Mouse (Mus musculus) brown adipose tissue, adult 24 weeks (tissue): ENCODE data around the gene Utp4. TPM values are rescaled to one million over a fixed set of nuclear protein-coding genes. Genes with fewer than 3 reads are reported as not detected.

ENCODE experiments used
- polyA plus RNA-seq: library from polyadenylated mRNA; stranded (reverse); fragments of >200 nt; gene quantifications from 2 replicates; pipeline ENCODE4 v1.2.4, GENCODE M21; 2012; ENCODE audit not compliant: missing spikeins, insufficient read depth, insufficient read length

Utp4 gene
- polyA plus RNA-seq, 1 experiment, result 24.4 TPM

Other genes starting within 250 kb of the Utp4 start
- 1.9 and 2.5 TPM in 2 replicates for gene Tango6, start 210.6 kb upstream of the Utp4 start, polyA plus RNA-seq
- gene Has3, start 23.4 kb upstream of the Utp4 start, polyA plus RNA-seq, result not detected in 2 replicates
- gene Sntb2, start 42.1 kb downstream of the Utp4 start, polyA plus RNA-seq, result 4.1 and 6.9 TPM in 2 replicates
- gene Vps4a, start 137.6 kb downstream of the Utp4 start, polyA plus RNA-seq, result 42.0 and 46.7 TPM in 2 replicates
- 15.0 and 24.3 TPM in 2 replicates for gene Pdf, start 155.0 kb downstream of the Utp4 start, polyA plus RNA-seq
- gene Cog8, start 163.1 kb downstream of the Utp4 start, polyA plus RNA-seq, result 12.9 and 22.0 TPM in 2 replicates
- 21.5 and 22.2 TPM in 2 replicates for gene Nip7, start 163.2 kb downstream of the Utp4 start, polyA plus RNA-seq
- gene Tmed6, start 172.0 kb downstream of the Utp4 start, polyA plus RNA-seq, result not detected in 2 replicates
- 6.7 and 9.0 TPM in 2 replicates for gene Terf2, start 202.9 kb downstream of the Utp4 start, polyA plus RNA-seq